Mouse (Mus musculus): Measurements from ENCODE around the gene Zfx. TPM values are rescaled to one million over a fixed set of nuclear protein-coding genes. Genes with fewer than 3 reads are reported as not detected.

The Zfx gene
- 40.0 and 40.1 TPM in 2 replicates for polyA plus RNA-seq (2014; fragmentation: Nextera tagmentation; extraction: Ambion mirVana)

GRCm38 (mm10) chrX:94123059-94123839 is at the start of gene Zfx:
Gene Zfx, minus strand, starts transcription at chrX:94123702.
- peak within 1 kb of the TSS; percentile 33 for H3K4me2 ChIP-seq (replicated peaks; ENCODE audit: low read depth, low read length)
- H3K4me3 ChIP-seq (ENCODE audit: low read depth, low read length) = peak within 1 kb of the TSS; percentile 48
- 20% methylated on average over 35 of the region's 82 CpGs for WGBS
- H3K9me3 ChIP-seq (ENCODE audit: control insufficient read depth, low read depth, low read length) = no peaks in the 10 kb centered on the region
- peak within 1 kb of the TSS; percentile 99 for H3K27ac ChIP-seq (ENCODE audit: low read length)
- H3K27me3 ChIP-seq (ENCODE audit: control insufficient read depth, insufficient read depth, low read length) = no peaks in the 10 kb centered on the region
- peak within 1 kb of the TSS; percentile 80 for H3K9ac ChIP-seq (replicated peaks; ENCODE audit: low read depth, low read length)
- peak; percentile 74 for ATAC-seq (ENCODE audit: insufficient number of reproducible peaks, insufficient read depth, low FRiP score, low read depth)
- no peaks in the 10 kb centered on the region for H3K36me3 ChIP-seq (ENCODE audit: control insufficient read depth, insufficient read depth, low read length)
- no peaks in the 10 kb centered on the region for H3K4me1 ChIP-seq (ENCODE audit: control insufficient read depth, insufficient read depth, low read length)

- Histone ChIP-seq H3K4me2 (replicated peaks; ENCODE audit: low read depth, low read length) (no peak overlapping the region), H3K9me3 (ENCODE audit: control insufficient read depth, low read depth, low read length) (no peaks in the 10 kb centered on the region), H3K27ac (ENCODE audit: low read length) (no peak overlapping the region), H3K36me3 (ENCODE audit: control insufficient read depth, insufficient read depth, low read length) (no peaks in the 10 kb centered on the region), H3K27me3 (ENCODE audit: control insufficient read depth, insufficient read depth, low read length) (no peaks in the 10 kb centered on the region), H3K4me3 (ENCODE audit: low read depth, low read length) (no peak overlapping the region), H3K4me1 (ENCODE audit: control insufficient read depth, insufficient read depth, low read length) (no peaks in the 10 kb centered on the region), H3K9ac (replicated peaks; ENCODE audit: low read depth, low read length) (no peak overlapping the region)
- ATAC-seq (ENCODE audit: insufficient number of reproducible peaks, insufficient read depth, low FRiP score, low read depth) = no peak
- WGBS = 80% methylated on average over 6 of the region's 6 CpGs
Measured at GRCm38 (mm10) chrX:94169348-94169747, 45.8 kb upstream of the Zfx start.

GRCm38 (mm10) chrX:94152251-94152830 is 28.8 kb upstream of the Zfx start:
- Histone ChIP-seq H3K9ac (replicated peaks; ENCODE audit: low read depth, low read length) (no peak overlapping the region), H3K4me1 (ENCODE audit: control insufficient read depth, insufficient read depth, low read length) (no peaks in the 10 kb centered on the region), H3K27ac (ENCODE audit: low read length) (no peak overlapping the region), H3K27me3 (ENCODE audit: control insufficient read depth, insufficient read depth, low read length) (no peaks in the 10 kb centered on the region), H3K4me3 (ENCODE audit: low read depth, low read length) (no peak overlapping the region), H3K36me3 (ENCODE audit: control insufficient read depth, insufficient read depth, low read length) (no peaks in the 10 kb centered on the region), H3K9me3 (ENCODE audit: control insufficient read depth, low read depth, low read length) (no peaks in the 10 kb centered on the region), H3K4me2 (replicated peaks; ENCODE audit: low read depth, low read length) (no peak overlapping the region)
- peak; percentile 84 for ATAC-seq (ENCODE audit: insufficient number of reproducible peaks, insufficient read depth, low FRiP score, low read depth)
- WGBS = 39% methylated on average over 11 of the region's 11 CpGs

- no peak for ATAC-seq (ENCODE audit: insufficient number of reproducible peaks, insufficient read depth, low FRiP score, low read depth)
- Histone ChIP-seq H3K4me3 (ENCODE audit: low read depth, low read length) (no peak overlapping the region), H3K27me3 (ENCODE audit: control insufficient read depth, insufficient read depth, low read length) (no peaks in the 10 kb centered on the region), H3K4me2 (replicated peaks; ENCODE audit: low read depth, low read length) (no peak overlapping the region), H3K27ac (ENCODE audit: low read length) (no peak overlapping the region), H3K36me3 (ENCODE audit: control insufficient read depth, insufficient read depth, low read length) (no peaks in the 10 kb centered on the region), H3K4me1 (ENCODE audit: control insufficient read depth, insufficient read depth, low read length) (no peaks in the 10 kb centered on the region), H3K9ac (replicated peaks; ENCODE audit: low read depth, low read length) (no peak overlapping the region), H3K9me3 (ENCODE audit: control insufficient read depth, low read depth, low read length) (no peaks in the 10 kb centered on the region)
- whole genome bisulfite sequencing = 81% methylated on average over 19 of the region's 19 CpGs
Measured at GRCm38 (mm10) chrX:94150471-94150870, 27.0 kb upstream of the Zfx start.

- 59% methylated on average over 7 of the region's 7 CpGs for WGBS
Measured at GRCm38 (mm10) chrX:94142004-94142771, 18.7 kb upstream of the Zfx start.

GRCm38 (mm10) chrX:94140080-94140479 is 16.6 kb upstream of the Zfx start:
- Histone ChIP-seq H3K4me2 (replicated peaks; ENCODE audit: low read depth, low read length) (no peak overlapping the region), H3K27me3 (ENCODE audit: control insufficient read depth, insufficient read depth, low read length) (0 out of 2 replicates have a peak, but pooled peaks cover 3% of the 10 kb centered on the region), H3K4me3 (ENCODE audit: low read depth, low read length) (no peak overlapping the region), H3K27ac (ENCODE audit: low read length) (no peak overlapping the region), H3K4me1 (ENCODE audit: control insufficient read depth, insufficient read depth, low read length) (no peaks in the 10 kb centered on the region), H3K9ac (replicated peaks; ENCODE audit: low read depth, low read length) (no peak overlapping the region), H3K36me3 (ENCODE audit: control insufficient read depth, insufficient read depth, low read length) (no peaks in the 10 kb centered on the region), H3K9me3 (ENCODE audit: control insufficient read depth, low read depth, low read length) (no peaks in the 10 kb centered on the region)
- no peak for ATAC-seq (ENCODE audit: insufficient number of reproducible peaks, insufficient read depth, low FRiP score, low read depth)
- 83% methylated on average over 1 of the region's 1 CpGs for WGBS

More at GRCm38 (mm10) chrX:94142004-94142771, 18.7 kb upstream of the Zfx start:
- H3K27me3 ChIP-seq (ENCODE audit: control insufficient read depth, insufficient read depth, low read length) = 0 out of 2 replicates have a peak, but pooled peaks cover 3% of the 10 kb centered on the region
- no peak overlapping the region for H3K9ac ChIP-seq (replicated peaks; ENCODE audit: low read depth, low read length)
- no peak overlapping the region for H3K4me2 ChIP-seq (replicated peaks; ENCODE audit: low read depth, low read length)
- H3K4me1 ChIP-seq (ENCODE audit: control insufficient read depth, insufficient read depth, low read length) = no peaks in the 10 kb centered on the region
- no peak overlapping the region for H3K4me3 ChIP-seq (ENCODE audit: low read depth, low read length)
- H3K36me3 ChIP-seq (ENCODE audit: control insufficient read depth, insufficient read depth, low read length) = no peaks in the 10 kb centered on the region
- H3K9me3 ChIP-seq (ENCODE audit: control insufficient read depth, low read depth, low read length) = no peaks in the 10 kb centered on the region
- ATAC-seq (ENCODE audit: insufficient number of reproducible peaks, insufficient read depth, low FRiP score, low read depth) = no peak
- no peak overlapping the region for H3K27ac ChIP-seq (ENCODE audit: low read length)

GRCm38 (mm10) chrX:94138256-94138655 is 14.8 kb upstream of the Zfx start:
- WGBS = 93% methylated on average over 1 of the region's 1 CpGs
- H3K27me3 ChIP-seq (ENCODE audit: control insufficient read depth, insufficient read depth, low read length) = no peaks in the 10 kb centered on the region
- H3K36me3 ChIP-seq (ENCODE audit: control insufficient read depth, insufficient read depth, low read length) = no peaks in the 10 kb centered on the region

GRCm38 (mm10) chrX:94135084-94135483 is 11.6 kb upstream of the Zfx start:
- H3K27ac ChIP-seq (ENCODE audit: low read length) = no peak overlapping the region
- no peaks in the 10 kb centered on the region for H3K4me1 ChIP-seq (ENCODE audit: control insufficient read depth, insufficient read depth, low read length)
- H3K36me3 ChIP-seq (ENCODE audit: control insufficient read depth, insufficient read depth, low read length) = no peaks in the 10 kb centered on the region
- WGBS = 67% methylated on average over 4 of the region's 4 CpGs
- H3K9me3 ChIP-seq (ENCODE audit: control insufficient read depth, low read depth, low read length) = no peaks in the 10 kb centered on the region
- no peak overlapping the region for H3K9ac ChIP-seq (replicated peaks; ENCODE audit: low read depth, low read length)
- H3K27me3 ChIP-seq (ENCODE audit: control insufficient read depth, insufficient read depth, low read length) = 0 out of 2 replicates have a peak, but pooled peaks cover 4% of the 10 kb centered on the region
- H3K4me3 ChIP-seq (ENCODE audit: low read depth, low read length) = no peak overlapping the region
- ATAC-seq (ENCODE audit: insufficient number of reproducible peaks, insufficient read depth, low FRiP score, low read depth) = no peak
- H3K4me2 ChIP-seq (replicated peaks; ENCODE audit: low read depth, low read length) = no peak overlapping the region

More at GRCm38 (mm10) chrX:94138256-94138655, 14.8 kb upstream of the Zfx start:
- Histone ChIP-seq H3K4me3 (ENCODE audit: low read depth, low read length) (no peak overlapping the region), H3K9ac (replicated peaks; ENCODE audit: low read depth, low read length) (no peak overlapping the region), H3K9me3 (ENCODE audit: control insufficient read depth, low read depth, low read length) (no peaks in the 10 kb centered on the region), H3K4me1 (ENCODE audit: control insufficient read depth, insufficient read depth, low read length) (no peaks in the 10 kb centered on the region), H3K4me2 (replicated peaks; ENCODE audit: low read depth, low read length) (no peak overlapping the region), H3K27ac (ENCODE audit: low read length) (no peak overlapping the region)
- no peak for ATAC-seq (ENCODE audit: insufficient number of reproducible peaks, insufficient read depth, low FRiP score, low read depth)

Measured in stomach, embryonic 14.5 days (tissue).